Mouse (Mus musculus): ENCODE results near the gene Mepce. TPM values are rescaled to one million over a fixed set of nuclear protein-coding genes. Genes with fewer than 3 reads are reported as not detected.

Gene Mepce
- polyA plus RNA-seq, 1 experiment from 2014 or later = 9.2 TPM

DNA sequence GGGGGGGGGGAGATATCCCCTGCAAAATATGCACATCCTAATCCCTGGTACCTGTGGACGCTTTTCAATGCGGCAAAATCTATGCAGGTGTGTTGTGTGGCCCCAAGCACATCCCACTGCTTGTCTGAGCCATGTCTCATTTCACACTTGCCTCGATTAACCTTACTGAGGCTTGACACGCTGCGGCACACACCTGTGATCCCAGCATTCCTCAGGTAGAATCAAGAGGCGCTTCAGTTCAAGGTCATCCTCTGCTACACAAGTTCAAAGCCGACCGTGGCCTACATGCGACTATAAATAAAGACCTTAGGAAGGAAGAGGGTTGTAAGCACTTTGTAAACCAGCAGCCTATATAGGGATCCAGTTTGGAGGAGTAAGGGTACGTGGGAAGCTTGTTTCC is 45.4 kb downstream of the Mepce start:
- no peak for ATAC-seq
- Histone ChIP-seq H3K4me2 (replicated peaks) (peak overlapping the region; percentile 97), H3K27ac (0 out of 2 replicates have a peak overlapping the region, but pooled peaks have one; percentile 87), H3K9ac (no peak overlapping the region), H3K4me3 (replicated peaks) (peak overlapping the region; percentile 68; the same call in 1 of the 2 replicates), H3K9me3 (no peaks in the 10 kb centered on the region), H3K27me3 (replicated peaks) (no peaks in the 10 kb centered on the region), H3K36me3 (no peaks in the 10 kb centered on the region), H3K4me1 (replicated peaks) (peaks cover 24% of the 10 kb centered on the region; the same call in 1 of the 2 replicates)
- WGBS = 53% methylated on average over 10 of the region's 10 CpGs

DNA sequence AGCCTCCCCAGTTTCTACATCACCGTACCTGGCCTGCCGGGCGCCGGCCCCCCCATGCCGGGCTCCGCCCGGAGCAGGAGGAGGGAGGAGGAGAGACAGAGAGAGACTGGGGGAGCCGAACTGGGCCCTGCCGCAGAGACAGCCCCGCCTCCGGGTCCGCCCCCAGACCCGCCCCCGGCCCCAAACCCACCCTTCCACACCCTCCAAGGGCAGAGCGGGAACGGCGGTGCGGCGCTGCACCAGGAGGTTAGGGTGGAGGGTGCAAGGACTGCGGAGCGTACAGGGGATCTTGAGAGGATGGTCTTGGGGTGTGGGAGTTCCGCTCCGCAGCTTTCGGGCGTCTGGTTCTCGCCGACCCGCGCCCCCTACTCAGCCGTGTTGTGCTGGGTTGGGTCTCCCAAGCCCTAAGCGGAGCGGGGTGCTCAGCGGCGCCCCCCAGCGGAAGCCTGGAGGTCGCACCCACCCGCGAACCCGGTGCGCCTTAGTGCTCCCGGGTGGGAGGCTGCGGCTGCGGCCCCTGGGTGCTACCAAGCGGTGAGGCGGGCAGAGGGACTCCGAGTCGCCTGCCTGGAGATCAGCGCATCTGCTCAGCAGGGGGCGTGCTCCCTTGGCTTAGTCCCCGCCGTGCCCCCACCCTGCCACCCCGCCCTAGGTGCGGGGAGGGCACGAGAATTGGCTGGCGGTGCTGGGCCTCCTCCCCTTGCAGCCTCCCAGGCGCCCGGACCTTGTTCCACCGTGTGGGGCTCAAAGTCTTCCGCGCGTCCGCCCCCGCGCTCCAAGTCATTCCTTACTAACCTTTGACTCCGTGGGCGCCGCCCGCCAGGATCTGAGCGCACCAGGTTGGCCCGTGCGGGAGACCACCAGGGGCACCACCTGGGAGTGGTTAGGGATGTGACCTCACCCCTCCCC is 46.2 kb downstream of the Mepce start, which contains the start of gene Nyap1:
TSS of gene Nyap1 (minus strand) at position 585 of the 909 bp plus-strand sequence.
- under 1% methylated on average over 71 of the region's 71 CpGs for WGBS
- Histone ChIP-seq H3K4me1 (replicated peaks) (peaks cover 24% of the 10 kb centered on the region; the same call in 1 of the 2 replicates), H3K4me2 (replicated peaks) (peak within 1 kb of the TSS; percentile 97), H3K9me3 (no peaks in the 10 kb centered on the region), H3K27me3 (replicated peaks) (no peaks in the 10 kb centered on the region), H3K36me3 (no peaks in the 10 kb centered on the region), H3K4me3 (replicated peaks) (peak within 1 kb of the TSS; percentile 68), H3K27ac (peak within 1 kb of the TSS; percentile 87), H3K9ac (peak within 1 kb of the TSS; percentile 64)
- ATAC-seq = peak; percentile 85

DNA sequence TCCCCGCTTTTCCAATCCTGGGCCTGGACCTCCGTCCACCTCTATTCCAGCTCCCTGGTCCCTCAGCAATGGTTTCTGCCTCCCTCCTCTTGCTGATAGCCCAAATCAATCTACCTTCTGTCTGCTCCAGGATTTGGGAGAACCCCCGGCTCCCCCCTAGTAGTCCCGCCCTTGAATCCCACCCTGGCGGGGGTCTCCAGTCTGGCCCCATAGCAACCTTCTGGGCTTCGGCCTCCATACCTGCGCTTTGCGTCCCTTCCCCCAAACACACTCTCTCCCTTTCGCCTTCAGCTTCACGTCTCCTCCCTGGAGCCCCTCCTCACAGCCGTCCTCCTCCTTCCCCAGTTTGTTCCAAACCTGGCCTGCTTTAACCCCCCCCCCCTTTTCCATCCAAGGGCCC is 46.9 kb downstream of the Mepce start:
- peaks cover 24% of the 10 kb centered on the region; the same call in 1 of the 2 replicates for H3K4me1 ChIP-seq (replicated peaks)
- H3K9me3 ChIP-seq = no peaks in the 10 kb centered on the region
- H3K27ac ChIP-seq = peak overlapping the region; percentile 87; the same call in 1 of the 2 replicates
- H3K36me3 ChIP-seq = no peaks in the 10 kb centered on the region
- no peaks in the 10 kb centered on the region for H3K27me3 ChIP-seq (replicated peaks)
- peak overlapping the region; percentile 68 for H3K4me3 ChIP-seq (replicated peaks)
- WGBS = 16% methylated on average over 11 of the region's 11 CpGs
- peak overlapping the region; percentile 97 for H3K4me2 ChIP-seq (replicated peaks)
- H3K9ac ChIP-seq = peak overlapping the region; percentile 64
- 0 out of 2 replicates have a peak, but pooled peaks have one; percentile 1 for ATAC-seq

DNA sequence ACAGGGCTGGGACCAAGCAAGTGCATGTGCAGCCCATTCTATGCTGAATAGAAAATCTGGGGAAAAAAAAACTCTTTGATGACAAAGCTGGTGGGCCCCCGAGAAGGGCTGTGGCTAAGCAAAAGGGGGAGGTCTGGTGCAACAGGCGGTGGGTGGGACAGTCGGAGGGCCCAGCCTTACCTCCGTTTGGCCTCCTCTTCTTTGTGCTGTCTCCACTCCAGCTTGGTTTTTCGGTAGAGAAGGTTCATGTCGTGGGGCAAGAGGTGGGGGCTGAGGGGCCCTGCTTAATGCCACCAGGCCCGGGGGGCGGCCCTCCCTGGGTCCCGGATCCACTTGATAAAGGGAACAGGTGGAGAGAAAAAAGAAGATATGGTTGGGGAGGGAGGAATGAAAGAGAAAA is 48.0 kb downstream of the Mepce start:
- Histone ChIP-seq H3K4me2 (replicated peaks) (peak overlapping the region; percentile 97), H3K27ac (no peak overlapping the region)

DNA sequence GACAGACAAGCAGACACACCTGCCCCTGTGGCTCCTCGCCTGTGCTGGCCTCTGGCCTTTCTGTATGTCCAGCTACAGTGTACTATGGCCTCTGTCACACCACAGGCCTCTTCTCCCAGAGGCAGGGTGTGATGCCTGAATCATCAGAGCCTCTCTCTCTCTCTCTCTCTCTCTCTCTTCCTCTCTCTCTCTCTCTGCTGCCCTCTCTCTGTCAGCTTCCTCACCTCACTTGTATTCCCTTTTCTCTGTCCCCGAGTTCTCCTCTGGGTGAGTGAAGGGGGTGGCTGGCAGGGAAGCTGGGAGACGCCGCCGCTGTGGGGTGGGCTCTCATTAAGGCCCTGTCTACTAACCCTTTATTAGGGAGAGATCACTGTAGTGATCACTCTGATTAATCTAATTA is 48.9 kb downstream of the Mepce start:
- H3K9me3 ChIP-seq = no peaks in the 10 kb centered on the region
- H3K27me3 ChIP-seq (replicated peaks) = no peaks in the 10 kb centered on the region
- no peaks in the 10 kb centered on the region for H3K36me3 ChIP-seq
- no peak for ATAC-seq
- 49% methylated on average over 5 of the region's 5 CpGs for WGBS
- peaks cover 33% of the 10 kb centered on the region for H3K4me1 ChIP-seq (replicated peaks)
- H3K27ac ChIP-seq = no peak overlapping the region
- H3K4me3 ChIP-seq (replicated peaks) = no peak overlapping the region
- no peak overlapping the region for H3K9ac ChIP-seq
- H3K4me2 ChIP-seq (replicated peaks) = no peak overlapping the region

More for the DNA sequence above, 48.0 kb downstream of the Mepce start:
- H3K9ac ChIP-seq = peak overlapping the region; percentile 17; the same call in 1 of the 2 replicates
- ATAC-seq = no peak
- H3K4me3 ChIP-seq (replicated peaks) = 0 out of 2 replicates have a peak overlapping the region, but pooled peaks have one; percentile 3
- H3K36me3 ChIP-seq = no peaks in the 10 kb centered on the region
- H3K4me1 ChIP-seq (replicated peaks) = peaks cover 29% of the 10 kb centered on the region
- 59% methylated on average over 9 of the region's 9 CpGs for WGBS
- H3K9me3 ChIP-seq = no peaks in the 10 kb centered on the region
- no peaks in the 10 kb centered on the region for H3K27me3 ChIP-seq (replicated peaks)

DNA sequence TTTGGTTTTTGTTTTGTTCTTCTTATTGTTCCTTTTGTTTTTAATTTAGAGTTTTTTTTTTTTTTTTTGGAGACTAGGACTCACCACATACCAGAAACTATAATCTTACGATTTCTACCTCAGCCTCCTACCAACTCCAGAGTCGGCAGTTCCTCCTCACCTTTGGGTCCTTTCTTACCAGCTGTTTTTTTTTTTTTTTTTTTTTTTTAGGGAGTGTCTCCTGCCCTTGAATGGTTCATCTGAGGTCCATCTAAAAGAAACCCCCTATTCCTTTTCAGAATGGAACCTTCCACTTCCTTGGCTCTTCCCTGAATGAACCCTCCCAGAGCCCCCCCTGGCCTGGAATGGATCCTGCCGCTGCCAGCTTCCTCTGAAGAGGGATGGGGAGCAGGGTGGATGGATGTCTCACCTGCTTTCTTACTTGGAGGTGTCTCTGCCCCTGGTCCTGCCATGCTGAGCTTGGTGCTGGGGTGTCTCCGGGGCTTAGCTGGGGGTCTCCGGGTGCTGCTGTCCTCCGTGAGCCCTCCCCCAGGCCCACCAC is 50.0 kb downstream of the Mepce start:
- no peak overlapping the region for H3K4me2 ChIP-seq (replicated peaks)
- no peak overlapping the region for H3K4me3 ChIP-seq (replicated peaks)
- no peak overlapping the region for H3K9ac ChIP-seq
- no peaks in the 10 kb centered on the region for H3K9me3 ChIP-seq
- no peak for ATAC-seq
- H3K27ac ChIP-seq = no peak overlapping the region
- no peaks in the 10 kb centered on the region for H3K27me3 ChIP-seq (replicated peaks)
- H3K36me3 ChIP-seq = no peaks in the 10 kb centered on the region
- WGBS = 79% methylated on average over 6 of the region's 6 CpGs
- peaks cover 33% of the 10 kb centered on the region for H3K4me1 ChIP-seq (replicated peaks)

DNA sequence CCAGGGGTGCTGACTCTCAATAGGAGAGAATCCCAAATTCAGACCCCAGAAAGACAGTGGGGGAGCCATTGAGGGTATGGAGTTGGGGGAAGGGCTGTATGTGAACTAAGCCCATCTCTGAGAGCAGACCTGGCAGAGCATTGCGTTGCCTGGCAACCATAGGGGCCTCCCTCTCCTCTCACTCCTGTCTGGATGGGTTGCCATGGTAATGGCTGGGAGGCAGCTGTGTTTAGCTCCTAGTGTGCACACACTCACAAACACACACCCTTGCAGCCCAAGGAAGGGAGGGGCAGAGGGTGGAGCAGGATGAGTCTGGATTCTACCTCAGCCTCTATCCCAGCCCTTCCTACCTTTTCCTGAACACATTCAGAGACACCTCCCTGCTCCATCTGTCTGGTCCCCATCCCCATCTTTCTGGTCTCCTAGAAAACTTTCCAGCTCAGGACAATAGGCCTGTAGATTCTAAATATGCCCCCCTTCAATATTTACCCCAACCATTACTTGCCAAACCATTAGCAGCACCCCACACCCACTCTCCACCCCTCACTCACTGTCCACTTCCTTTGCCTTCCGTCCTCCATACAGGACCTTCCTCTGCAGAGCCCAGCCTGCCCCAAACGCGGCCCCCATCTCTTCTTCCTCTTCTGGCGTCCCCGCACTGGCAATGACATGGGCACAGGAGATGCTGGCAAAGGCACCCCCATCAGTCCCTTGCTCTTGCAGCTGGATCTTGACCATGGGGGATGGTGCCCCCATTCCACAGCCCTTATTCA is 53.0 kb downstream of the Mepce start:
- Histone ChIP-seq H3K9ac (no peak overlapping the region), H3K27me3 (replicated peaks) (no peaks in the 10 kb centered on the region), H3K27ac (no peak overlapping the region), H3K36me3 (no peaks in the 10 kb centered on the region), H3K4me1 (replicated peaks) (peaks cover 21% of the 10 kb centered on the region), H3K9me3 (no peaks in the 10 kb centered on the region), H3K4me2 (replicated peaks) (no peak overlapping the region), H3K4me3 (replicated peaks) (no peak overlapping the region)
- WGBS = 61% methylated on average over 6 of the region's 6 CpGs
- ATAC-seq = peak; percentile 58; the same call in 1 of the 2 replicates

DNA sequence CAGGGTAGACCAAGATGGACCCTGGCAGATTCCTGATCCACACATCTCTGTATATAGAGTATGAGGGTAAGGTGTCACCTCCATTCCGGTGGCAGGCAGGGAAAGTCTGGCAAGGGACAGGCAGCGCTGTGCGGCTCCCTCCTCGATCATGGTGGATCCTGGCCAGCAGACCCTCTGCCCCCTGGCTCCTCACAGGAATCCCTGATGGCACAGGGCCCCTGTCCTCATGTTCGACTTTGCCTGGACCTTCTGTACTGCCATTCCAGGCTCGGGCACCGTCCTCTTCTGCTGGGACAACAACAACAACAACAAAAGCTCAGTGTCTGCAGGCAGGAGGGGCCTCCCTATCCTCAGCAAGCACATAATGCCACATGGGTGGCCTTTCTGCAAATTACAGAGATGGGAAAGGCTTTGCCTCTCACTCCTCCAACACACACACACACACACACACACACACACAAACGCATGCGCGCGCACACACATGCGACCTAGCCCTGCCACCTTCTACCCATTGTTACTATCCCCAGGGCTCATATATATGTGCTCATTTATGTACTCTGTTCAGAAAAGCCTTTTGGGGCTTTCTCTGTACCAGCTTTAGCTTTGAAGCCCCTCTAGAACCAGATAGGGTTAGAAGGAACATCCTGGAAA is 53.7 kb downstream of the Mepce start:
- H3K4me1 ChIP-seq (replicated peaks) = peaks cover 16% of the 10 kb centered on the region
- WGBS = 80% methylated on average over 12 of the region's 12 CpGs
- no peak overlapping the region for H3K9ac ChIP-seq
- no peaks in the 10 kb centered on the region for H3K36me3 ChIP-seq
- H3K9me3 ChIP-seq = no peaks in the 10 kb centered on the region
- no peak overlapping the region for H3K4me3 ChIP-seq (replicated peaks)
- no peak overlapping the region for H3K27ac ChIP-seq
- ATAC-seq = 0 out of 2 replicates have a peak, but pooled peaks have one; percentile 11
- H3K4me2 ChIP-seq (replicated peaks) = no peak overlapping the region
- H3K27me3 ChIP-seq (replicated peaks) = no peaks in the 10 kb centered on the region

Other genes starting within 250 kb of the Mepce start
- gene Actl6b, start 234.1 kb downstream of the Mepce start, polyA plus RNA-seq (2015; fragmentation: Nextera tagmentation; extraction: Ambion mirVana) = 4.5 and 6.0 TPM in 2 replicates
- 0.97 and 1.1 TPM in 2 replicates for gene Tfr2, start 217.8 kb downstream of the Mepce start, polyA plus RNA-seq (2015; fragmentation: Nextera tagmentation; extraction: Ambion mirVana)
- gene Mospd3, start 186.6 kb downstream of the Mepce start, polyA plus RNA-seq (2015; fragmentation: Nextera tagmentation; extraction: Ambion mirVana) = 24.6 and 29.6 TPM in 2 replicates
- 103 and 109 TPM in 2 replicates for gene Pcolce, start 173.9 kb downstream of the Mepce start, polyA plus RNA-seq (2015; fragmentation: Nextera tagmentation; extraction: Ambion mirVana)
- 0.15 TPM in 1 of 2 replicates, not detected in the other for gene Fbxo24, start 158.7 kb downstream of the Mepce start, polyA plus RNA-seq (2015; fragmentation: Nextera tagmentation; extraction: Ambion mirVana)
- 34.7 and 36.3 TPM in 2 replicates for gene Lrch4, start 158.5 kb downstream of the Mepce start, polyA plus RNA-seq (2015; fragmentation: Nextera tagmentation; extraction: Ambion mirVana)
- gene Gm20605, start 158.5 kb downstream of the Mepce start, polyA plus RNA-seq (2015; fragmentation: Nextera tagmentation; extraction: Ambion mirVana) = 7.4 and 8.0 TPM in 2 replicates
- 5.5 and 8.9 TPM in 2 replicates for gene Sap25, start 146.3 kb downstream of the Mepce start, polyA plus RNA-seq (2015; fragmentation: Nextera tagmentation; extraction: Ambion mirVana)
- gene Irs3, start 141.9 kb downstream of the Mepce start, polyA plus RNA-seq (2015; fragmentation: Nextera tagmentation; extraction: Ambion mirVana) = 0.13 and 0.18 TPM in 2 replicates
- 19.5 and 20.8 TPM in 2 replicates for gene Agfg2, start 102.9 kb downstream of the Mepce start, polyA plus RNA-seq (2015; fragmentation: Nextera tagmentation; extraction: Ambion mirVana)
- 2.3 and 2.8 TPM in 2 replicates for gene Nyap1, start 46.0 kb downstream of the Mepce start, polyA plus RNA-seq (2015; fragmentation: Nextera tagmentation; extraction: Ambion mirVana)
- gene Tsc22d4, start 41.9 kb downstream of the Mepce start, polyA plus RNA-seq (2015; fragmentation: Nextera tagmentation; extraction: Ambion mirVana) = 117 and 118 TPM in 2 replicates
- 22.3 and 22.7 TPM in 2 replicates for gene Ppp1r35, start 8.8 kb downstream of the Mepce start, polyA plus RNA-seq (2015; fragmentation: Nextera tagmentation; extraction: Ambion mirVana)
- gene Zcwpw1, start 143 bp upstream of the Mepce start, polyA plus RNA-seq (2015; fragmentation: Nextera tagmentation; extraction: Ambion mirVana) = 13.6 and 15.6 TPM in 2 replicates
- gene Pilra, start 48.6 kb upstream of the Mepce start, polyA plus RNA-seq (2015; fragmentation: Nextera tagmentation; extraction: Ambion mirVana) = 2.5 and 2.9 TPM in 2 replicates
- 1.1 and 2.8 TPM in 2 replicates for gene Pilrb1, start 70.5 kb upstream of the Mepce start, polyA plus RNA-seq (2015; fragmentation: Nextera tagmentation; extraction: Ambion mirVana)
- gene Pilrb2, start 84.2 kb upstream of the Mepce start, polyA plus RNA-seq (2015; fragmentation: Nextera tagmentation; extraction: Ambion mirVana) = 0.74 and 1.2 TPM in 2 replicates
- 32.9 and 33.1 TPM in 2 replicates for gene Cyp3a13, start 134.0 kb upstream of the Mepce start, polyA plus RNA-seq (2015; fragmentation: Nextera tagmentation; extraction: Ambion mirVana)
- 0.64 and 0.81 TPM in 2 replicates for gene Gjc3, start 175.4 kb upstream of the Mepce start, polyA plus RNA-seq (2015; fragmentation: Nextera tagmentation; extraction: Ambion mirVana)
- gene Azgp1, start 193.9 kb upstream of the Mepce start, polyA plus RNA-seq (2015; fragmentation: Nextera tagmentation; extraction: Ambion mirVana) = 0.14 and 0.25 TPM in 2 replicates
- gene Smok3a, start 233.6 kb upstream of the Mepce start, polyA plus RNA-seq (2015; fragmentation: Nextera tagmentation; extraction: Ambion mirVana) = not detected in 2 replicates
- not detected in 2 replicates for gene Smok3b, start 233.8 kb upstream of the Mepce start, polyA plus RNA-seq (2015; fragmentation: Nextera tagmentation; extraction: Ambion mirVana)

Measured in intestine, embryonic 15.5 days (tissue).